Mouse (Mus musculus) olfactory bulb, adult 2 months (tissue): ENCODE data around the gene Zfc3h1.

Experiments used
- CTCF ChIP-seq: fragments of 200-500 bp; IDR thresholded peaks from 2 replicates; pipeline ENCODE4 v1.5.1; 2012; ENCODE audit warnings: low read depth, mild to moderate bottlenecking, low read length, moderate library complexity; ENCODE audit not compliant: insufficient read depth
- POLR2A ChIP-seq: fragments of 200-500 bp; IDR thresholded peaks from 2 replicates; pipeline ENCODE4 v1.6.1; 2012; ENCODE audit warnings: mild to moderate bottlenecking, low read depth, low read length, moderate library complexity; ENCODE audit not compliant: insufficient read depth

GRCm38 (mm10) chr10:115448614-115449013 lies 63.9 kb downstream of the Zfc3h1 start:
- TF ChIP-seq CTCF (no peak), POLR2A (no peak)
